Mouse (Mus musculus) liver, embryonic 15.5 days (tissue): ENCODE data around the gene Arhgef26. TPM values are rescaled to one million over a fixed set of nuclear protein-coding genes. Genes with fewer than 3 reads are reported as not detected.

Experiments
- ATAC-seq: fragments of 200-750 bp; cut with Nextera tagmentation; 2 replicates; pipeline ENCODE4 v1.8.0; 2017; ENCODE audit warnings: moderate number of reproducible peaks, mild to moderate bottlenecking, moderate library complexity; ENCODE audit not compliant: insufficient read depth
- H3K27ac ChIP-seq: fragments of 300-500 bp; sonication (generic); replicated peaks from 2 replicates; pipeline ENCODE4 v1.5.1; 2015; ENCODE audit warnings: mild to moderate bottlenecking, inconsistent platforms
- H3K27me3 ChIP-seq: fragments of 300-500 bp; sonication (generic); 2 replicates; pipeline ENCODE4 v1.6.1; 2015; ENCODE audit warnings: mild to moderate bottlenecking, inconsistent platforms
- H3K36me3 ChIP-seq: fragments of 300-500 bp; sonication (generic); replicated peaks from 2 replicates; pipeline ENCODE4 v1.6.1; 2015; ENCODE audit warnings: moderate library complexity, mild to moderate bottlenecking, inconsistent platforms
- H3K4me1 ChIP-seq: fragments of 300-500 bp; sonication (generic); replicated peaks from 2 replicates; pipeline ENCODE4 v1.6.1; 2015; ENCODE audit warnings: inconsistent platforms
- H3K4me2 ChIP-seq: fragments of 300-500 bp; sonication (generic); 2 replicates; pipeline ENCODE4 v1.6.1; 2015; ENCODE audit warnings: moderate library complexity, mild to moderate bottlenecking, inconsistent platforms
- H3K4me3 ChIP-seq: fragments of 300-500 bp; sonication (generic); replicated peaks from 2 replicates; pipeline ENCODE4 v1.5.1; 2015; ENCODE audit warnings: mild to moderate bottlenecking, inconsistent platforms
- H3K9ac ChIP-seq: fragments of 300-500 bp; sonication (generic); 2 replicates; pipeline ENCODE4 v1.6.1; 2015; ENCODE audit warnings: moderate library complexity, mild to moderate bottlenecking, inconsistent platforms
- H3K9me3 ChIP-seq: fragments of 300-500 bp; sonication (generic); replicated peaks from 2 replicates; pipeline ENCODE4 v1.6.1; 2016; ENCODE audit warnings: inconsistent platforms
- WGBS: fragments of 180-500 bp; shearing (Covaris S2); methylation state at CpG from one replicate; pipeline ENCODE4 v1.1.7; 2015; ENCODE audit warnings: mixed read lengths; ENCODE audit not compliant: insufficient replicate concordance; 5-methylcytosine and 5-hydroxymethylcytosine counted together
- polyA plus RNA-seq: library from polyadenylated mRNA; unstranded; fragments of >200 nt; fragmentation: Nextera tagmentation; extraction: Ambion mirVana; gene quantifications from 2 replicates; pipeline ENCODE4 v1.2.1, GENCODE M21; 2015

Gene Arhgef26
- polyA plus RNA-seq, 1 experiment from 2014 or later = 0.26 TPM

GRCm38 (mm10) chr3:62506488-62507205 lies 168.5 kb downstream of the Arhgef26 start, which contains the start of gene Dhx36:
Dhx36 (minus strand) TSS chr3:62507004.
- H3K27me3 ChIP-seq = no peaks in the 10 kb centered on the region; the same call in 1 of the 2 replicates
- peak within 1 kb of the TSS; percentile 62 for H3K4me2 ChIP-seq
- H3K4me1 ChIP-seq = peaks cover 20% of the 10 kb centered on the region
- H3K27ac ChIP-seq = peak within 1 kb of the TSS; percentile 83
- peak; percentile 92 for ATAC-seq
- peak within 1 kb of the TSS; percentile 91 for H3K4me3 ChIP-seq
- H3K36me3 ChIP-seq = no peaks in the 10 kb centered on the region; the same call in 1 of the 2 replicates
- no peaks in the 10 kb centered on the region for H3K9me3 ChIP-seq
- under 1% methylated on average over 66 of the region's 66 CpGs for WGBS
- H3K9ac ChIP-seq = peak within 1 kb of the TSS; percentile 75

- Histone ChIP-seq H3K9me3 (no peaks in the 10 kb centered on the region), H3K4me3 (peak overlapping the region; percentile 91), H3K36me3 (no peaks in the 10 kb centered on the region), H3K4me2 (peak overlapping the region; percentile 62), H3K4me1 (peaks cover 20% of the 10 kb centered on the region), H3K27ac (no peak overlapping the region), H3K27me3 (no peaks in the 10 kb centered on the region; the same call in 1 of the 2 replicates), H3K9ac (no peak overlapping the region; the same call in 1 of the 2 replicates)
- WGBS = 38% methylated on average over 5 of the region's 5 CpGs
- no peak for ATAC-seq
Measured at GRCm38 (mm10) chr3:62507206-62507647, 169.1 kb downstream of the Arhgef26 start.

Other genes with a start within 250 kb of the Arhgef26 start
- gene Dhx36, start 168.7 kb downstream of the Arhgef26 start, polyA plus RNA-seq = 8.4 and 8.8 TPM in 2 replicates